Mouse (Mus musculus) embryo, embryonic 11 days (tissue): Measurements from ENCODE around the gene Spindoc.
A peak's percentile ranks its signal among the peaks of the same experiment; 100 is the strongest.

Experiments
- DNase-seq: peaks from one replicate; pipeline ENCODE4 v3.0.0-alpha.2; 2015

The Spindoc gene

GRCm38 (mm10) chr19:7334049-7334448 is 48.7 kb downstream of the Spindoc start:
- DNase-seq, result no peak

DNA sequence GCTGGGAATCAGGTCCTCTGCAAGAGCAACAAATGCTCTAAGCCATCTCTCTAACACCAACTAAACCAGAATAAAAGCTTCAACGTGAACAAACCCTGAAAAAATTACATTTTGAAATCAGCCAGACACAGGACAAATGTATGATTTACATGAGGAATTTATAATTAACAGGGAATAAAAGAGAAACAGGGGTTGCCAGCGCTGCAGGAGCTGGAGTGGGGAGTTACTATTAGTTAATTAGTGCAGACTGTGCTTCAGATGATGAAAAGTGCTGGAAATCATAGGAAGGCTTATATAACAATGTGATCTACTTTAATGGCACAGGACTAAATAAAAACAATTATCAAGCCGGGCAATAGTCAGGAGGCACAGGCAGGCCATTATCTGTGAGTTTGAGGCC is 61.4 kb downstream of the Spindoc start:
- no peak for DNase-seq

DNA sequence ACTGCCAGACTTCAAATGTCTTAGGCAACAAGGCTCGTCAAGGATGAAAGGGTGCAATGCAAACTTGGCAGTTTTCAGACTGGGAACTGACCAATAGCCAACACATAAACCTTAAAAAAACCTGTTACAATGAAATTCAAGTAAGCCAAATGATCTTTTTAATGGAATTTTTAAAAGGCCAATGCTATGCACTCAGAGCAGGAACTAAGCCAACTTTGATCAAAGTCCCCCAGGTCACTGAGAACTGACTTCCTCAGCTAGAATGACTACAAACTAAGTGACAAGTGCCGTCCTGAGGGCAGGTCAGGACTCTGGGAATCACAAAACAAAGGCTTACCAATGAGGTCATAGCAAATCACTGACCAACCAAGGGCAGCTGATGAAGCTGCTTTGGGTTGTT is 62.6 kb downstream of the Spindoc start:
- DNase-seq, result no peak

DNA sequence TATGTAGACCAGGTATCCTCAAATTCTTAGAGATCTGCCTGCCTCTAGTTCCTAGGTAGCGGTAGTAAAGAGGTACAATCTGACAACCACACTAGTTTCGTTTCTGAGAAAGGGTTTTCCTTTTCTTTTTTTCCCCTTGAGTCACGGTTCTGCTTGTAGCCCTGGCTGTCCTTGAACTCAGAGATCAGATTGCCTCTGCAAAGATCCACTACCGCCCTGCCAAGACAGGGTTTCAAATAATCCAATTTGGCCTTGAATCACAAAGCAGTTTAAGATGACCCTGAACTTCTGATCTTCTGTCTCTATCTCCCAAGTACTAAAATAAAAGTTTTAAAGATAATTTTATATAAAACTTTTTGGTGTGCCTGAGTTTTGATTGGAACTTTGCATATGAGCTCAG is 65.1 kb downstream of the Spindoc start:
- no peak for DNase-seq

DNA sequence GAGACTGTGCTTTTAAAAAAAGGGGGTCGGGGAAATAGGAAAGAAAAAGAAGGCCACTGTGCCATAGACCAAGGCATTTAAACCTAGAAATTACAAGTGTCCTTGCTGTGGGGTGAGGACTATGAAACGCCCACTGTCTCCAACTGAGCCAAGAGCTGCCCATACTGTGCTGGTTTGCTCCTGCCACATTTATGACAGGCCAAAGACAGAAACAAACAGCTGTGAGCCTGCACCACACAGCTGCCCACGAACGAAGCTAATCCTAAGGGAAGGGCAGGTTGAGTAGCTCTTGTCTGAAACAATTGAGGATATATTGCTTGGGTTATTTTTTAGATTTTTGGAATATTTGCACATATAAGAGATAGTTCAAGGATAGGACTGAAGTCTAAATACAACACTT is 66.0 kb downstream of the Spindoc start:
- DNase-seq, result no peak

- no peak for DNase-seq
Observed at GRCm38 (mm10) chr19:7315587-7315984, 67.2 kb downstream of the Spindoc start.

DNA sequence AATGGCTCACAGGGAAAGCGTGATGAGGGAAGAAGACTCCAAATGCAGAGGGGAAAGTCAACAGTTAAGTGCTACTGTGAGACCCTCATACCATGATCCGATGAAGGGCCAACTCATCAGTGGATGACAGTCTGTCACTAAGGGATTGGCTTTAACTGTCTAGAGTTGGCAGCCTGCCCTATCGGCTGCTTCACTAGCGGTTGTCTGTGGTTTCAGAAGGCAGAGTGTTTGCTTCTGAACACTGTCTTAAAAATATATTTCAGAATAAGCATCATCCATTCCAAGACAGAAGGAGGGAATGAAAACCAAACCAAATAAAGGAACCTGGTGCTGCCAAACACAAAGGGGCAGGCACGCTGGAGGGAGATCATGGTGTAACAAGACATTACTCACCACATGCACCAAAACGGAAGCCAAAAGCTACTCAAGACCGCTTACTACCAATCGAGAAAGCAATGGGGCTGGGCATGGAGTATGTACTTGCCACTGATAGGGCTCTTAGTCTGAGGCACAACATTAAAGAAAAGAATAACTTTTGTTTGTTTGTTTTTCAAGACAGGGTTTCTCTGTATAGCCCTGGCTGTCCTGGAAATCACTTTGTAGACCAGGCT is 67.7 kb downstream of the Spindoc start:
- no peak for DNase-seq

DNA sequence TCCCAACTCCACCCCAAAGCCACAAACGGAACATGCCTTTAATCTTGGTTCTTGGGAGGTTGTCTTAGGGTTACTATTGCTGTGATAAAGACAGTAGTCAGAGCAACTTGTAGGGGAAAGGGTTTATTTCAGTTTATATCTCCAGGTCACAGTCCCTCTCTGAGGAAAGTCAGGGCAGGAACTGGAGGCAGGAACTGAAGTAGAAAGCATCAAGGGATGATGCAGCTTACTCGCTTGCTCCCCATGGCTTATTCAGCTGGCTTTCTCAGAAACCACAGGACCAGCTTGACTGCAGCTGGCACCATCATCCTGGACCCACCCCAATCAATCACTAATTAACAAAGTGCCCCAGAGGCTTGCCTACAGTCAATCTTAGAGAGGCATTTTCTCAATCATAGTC is 69.1 kb downstream of the Spindoc start:
- no peak for DNase-seq

DNA sequence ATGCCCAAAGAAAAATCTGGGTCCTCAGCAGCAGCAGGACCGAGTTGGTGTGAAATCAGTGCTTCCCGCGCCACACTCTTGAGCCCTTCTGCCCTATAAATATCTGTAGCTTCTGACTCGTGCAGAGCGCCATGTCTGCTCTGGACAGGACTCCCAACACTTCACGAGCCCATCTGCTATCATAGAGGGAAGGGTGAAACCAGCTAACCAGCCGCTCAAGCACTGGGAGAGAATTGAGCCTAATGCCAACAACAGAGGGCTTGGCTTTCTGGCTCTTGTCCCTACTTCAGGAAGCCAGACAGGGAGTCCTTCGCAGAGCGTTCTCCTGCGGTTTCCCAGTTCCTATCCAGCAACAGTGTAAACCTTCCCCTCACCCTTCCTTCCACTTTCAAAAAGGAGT is 71.5 kb downstream of the Spindoc start:
- DNase-seq, result no peak

GRCm38 (mm10) chr19:7310704-7311103 is 72.1 kb downstream of the Spindoc start:
- peak; percentile 56 for DNase-seq

DNA sequence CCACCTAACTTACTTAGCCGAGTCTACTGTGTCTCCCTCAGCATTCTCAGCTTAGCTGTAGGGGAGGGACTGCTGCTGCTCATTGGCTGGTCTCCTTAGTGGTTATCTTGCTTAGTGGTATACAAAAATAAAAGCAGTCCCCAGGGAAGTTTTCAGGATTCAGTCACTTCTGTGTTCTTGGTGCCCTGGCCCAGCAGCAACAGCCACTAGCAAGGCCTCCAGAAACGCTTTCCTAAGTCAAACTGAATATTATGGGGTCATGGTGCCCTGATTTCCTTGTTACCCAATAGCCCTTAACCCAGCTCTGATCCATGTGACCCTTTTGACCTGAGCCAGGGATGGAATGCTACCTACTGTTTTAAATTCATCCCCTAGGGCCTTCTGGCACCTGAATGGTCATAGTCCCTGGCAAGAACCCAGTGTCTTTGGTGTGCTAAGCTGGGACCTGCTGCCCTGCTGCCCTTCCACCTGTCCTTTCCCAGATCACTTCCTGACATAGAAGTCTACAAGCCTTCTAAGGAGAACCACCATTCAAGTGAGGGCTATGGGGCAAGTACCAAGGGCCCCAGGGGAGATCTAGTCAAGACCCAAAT is 73.0 kb downstream of the Spindoc start:
- no peak for DNase-seq

- DNase-seq, result peak; percentile 17
Observed at GRCm38 (mm10) chr19:7307995-7308770, 74.6 kb downstream of the Spindoc start.

- no peak for DNase-seq
Observed at GRCm38 (mm10) chr19:7306968-7307367, 75.8 kb downstream of the Spindoc start.

DNA sequence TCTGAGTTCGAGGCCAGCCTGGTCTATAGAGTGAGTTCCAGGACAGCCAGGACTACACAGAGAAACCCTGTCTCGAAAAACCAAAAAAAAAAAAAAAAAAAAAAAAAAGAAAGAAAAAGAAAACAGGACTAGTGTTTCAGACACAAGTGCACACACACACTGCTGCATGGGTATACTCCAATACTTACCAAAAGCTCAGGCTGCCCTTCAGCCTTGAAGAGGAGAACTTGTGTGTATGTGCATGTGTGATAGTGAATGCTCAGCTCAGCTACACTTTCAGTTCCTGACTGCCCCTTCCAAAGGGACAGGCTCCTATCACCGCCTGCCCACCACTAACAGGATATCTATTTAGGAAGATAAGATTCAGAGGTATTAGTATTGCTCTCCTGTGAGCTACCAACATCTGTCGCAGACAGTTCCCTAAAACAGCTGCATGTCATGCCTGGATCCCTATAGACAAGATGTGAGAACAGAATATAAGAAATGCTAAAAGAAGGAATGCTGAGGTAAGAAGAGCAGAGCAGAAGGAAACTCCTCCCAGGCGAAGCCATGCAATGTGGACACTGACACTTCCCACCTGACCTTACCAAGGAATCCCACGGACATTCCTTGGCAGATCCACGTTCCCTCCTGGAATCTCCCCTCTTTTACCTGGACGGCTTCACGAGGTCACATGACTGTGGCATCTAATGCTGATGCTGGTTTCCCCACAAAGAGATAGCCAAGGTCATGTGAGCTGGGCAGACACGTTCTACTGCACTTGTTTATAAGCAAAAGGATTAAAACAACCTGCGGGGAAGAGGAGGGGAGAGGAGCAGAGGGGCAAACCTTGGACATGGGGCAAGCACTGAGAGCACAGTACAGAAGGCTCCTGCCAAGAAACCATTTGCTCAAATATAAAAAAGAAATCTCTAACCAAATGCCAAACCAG is 77.1 kb downstream of the Spindoc start:
- no peak for DNase-seq

- no peak for DNase-seq
Observed at GRCm38 (mm10) chr19:7304801-7305200, 78.0 kb downstream of the Spindoc start.
